Mouse (Mus musculus): Measurements from ENCODE around the gene Fgfr2.
A peak's percentile ranks its signal among the peaks of the same experiment; 100 is the strongest.

GRCm38 (mm10) chr7:132669999-132670862 lies 452.9 kb downstream of the Fgfr2 start:
- TF ChIP-seq CTCF (IDR thresholded peaks at IDR 0.05; ENCODE audit: insufficient read depth, low read length): peak; percentile 35; the same call in 1 of the 2 replicates
- peak; percentile 86; the same call in 1 of the 2 replicates for TF ChIP-seq POLR2A (IDR thresholded peaks at IDR 0.05; ENCODE audit: borderline replicate concordance, extremely low read depth, low read depth, low read length)
